Mouse (Mus musculus): ENCODE data around the gene Mtf2. TPM values are rescaled to one million over a fixed set of nuclear protein-coding genes. Genes with fewer than 3 reads are reported as not detected.
"Not testable (repeated sequence)": the region's sequence is repeated elsewhere in the genome, so short reads cannot be mapped to it uniquely, and the experiment has no call there.

Gene Mtf2
- total RNA-seq, 2 experiments from 2014 or later: 46.3 to 48.1 TPM

DNA sequence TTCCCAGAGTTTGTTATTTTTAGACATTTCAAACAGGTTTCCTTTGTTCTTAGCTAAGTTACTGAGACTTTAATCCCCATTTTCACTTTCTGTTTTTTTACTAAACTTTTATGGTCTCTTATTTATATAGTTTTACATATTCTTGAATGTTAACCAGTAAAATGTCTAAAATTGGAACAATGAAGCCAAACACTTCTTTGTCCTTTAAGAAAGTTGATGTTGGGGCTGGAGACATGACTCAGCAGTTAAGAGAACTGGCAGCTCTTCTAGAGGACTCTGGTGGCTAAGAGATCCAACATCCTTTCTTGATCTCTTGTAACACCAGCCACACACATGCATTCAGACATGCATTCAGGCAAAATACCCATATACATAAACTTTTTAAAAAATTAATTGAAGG, 14.1 kb downstream of the Mtf2 start:
- DNase-seq (ENCODE audit: low spot score in 2 of 2): no peak

DNA sequence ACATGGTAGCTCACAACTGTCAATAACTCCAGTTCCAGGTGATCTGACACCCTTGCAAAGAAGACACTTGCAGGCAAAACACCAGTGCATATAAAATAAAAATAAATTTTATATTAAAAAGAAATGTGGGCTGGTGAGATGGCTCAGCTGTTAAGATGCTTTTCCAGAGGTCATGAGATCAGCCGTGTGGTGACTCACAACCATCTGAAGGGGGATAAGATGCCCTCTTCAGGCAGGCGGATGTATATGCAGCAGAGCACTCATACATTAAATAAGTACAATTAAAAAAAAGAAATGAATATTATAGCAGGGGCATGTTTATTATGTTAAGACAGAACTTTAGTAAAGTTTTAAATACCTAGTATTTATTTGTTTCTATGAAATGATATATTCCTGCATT, 16.9 kb downstream of the Mtf2 start:
- DNase-seq (ENCODE audit: low spot score in 2 of 2): no peak

DNA sequence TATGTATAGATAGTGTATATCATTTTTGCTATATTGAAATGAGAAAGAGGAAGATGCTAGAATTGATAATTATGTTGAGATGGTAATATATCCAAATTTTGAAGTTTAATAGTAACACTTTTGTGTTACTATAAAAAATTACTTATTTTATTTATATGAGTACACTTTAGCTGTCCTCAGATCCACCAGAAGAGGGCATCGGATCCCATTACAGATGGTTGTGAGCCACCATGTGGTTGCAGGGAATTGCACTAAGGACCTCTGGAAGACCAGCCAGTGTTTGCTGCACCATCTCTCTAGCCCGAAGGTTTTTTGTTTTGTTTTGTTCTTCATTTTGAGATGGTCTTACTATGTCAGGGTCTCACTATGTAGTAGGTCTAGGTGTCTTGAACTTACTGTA, 20.0 kb downstream of the Mtf2 start:
- no peak for DNase-seq (ENCODE audit: low spot score in 2 of 2)

DNA sequence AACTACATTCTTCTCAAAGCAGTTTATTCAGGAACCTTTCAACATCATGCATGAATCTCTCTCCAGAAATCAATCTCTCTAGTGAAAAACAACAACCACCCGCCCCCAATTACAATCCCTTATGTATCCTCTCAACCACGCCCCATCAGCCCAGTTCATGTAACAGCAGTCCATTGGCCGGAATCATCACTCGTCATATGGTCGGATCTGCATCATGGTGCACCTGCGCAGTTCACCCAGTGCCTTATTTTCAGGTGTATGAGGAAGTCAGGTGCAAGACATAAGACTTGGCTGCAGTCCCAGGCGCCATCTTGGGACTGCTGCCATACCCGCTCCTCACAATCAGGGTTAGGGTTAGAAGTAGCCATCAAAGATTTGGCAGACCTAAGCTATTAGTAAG, 27.3 kb downstream of the Mtf2 start:
- DNase-seq (ENCODE audit: low spot score in 2 of 2): not testable (repeated sequence)

DNA sequence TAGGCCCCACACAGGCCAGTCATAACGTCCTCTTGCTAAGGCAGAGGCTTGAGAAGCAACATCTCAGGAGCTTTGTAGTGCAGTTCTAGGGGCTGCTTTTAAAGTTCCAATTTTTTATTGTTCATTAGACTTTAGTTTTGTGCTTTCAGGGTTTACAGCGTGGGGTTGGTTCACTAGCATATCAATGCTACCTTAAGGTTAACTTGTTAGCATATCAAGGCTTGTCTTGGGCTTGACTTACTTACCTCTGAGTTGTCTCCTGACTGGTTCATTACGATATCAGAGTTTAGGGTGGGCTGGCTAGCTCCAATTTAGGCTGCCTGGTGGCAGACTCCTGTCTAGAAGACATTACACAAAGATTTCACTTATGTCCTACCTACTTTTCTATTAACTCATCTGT, 32.2 kb downstream of the Mtf2 start:
- no peak for DNase-seq (ENCODE audit: low spot score in 2 of 2)

DNA sequence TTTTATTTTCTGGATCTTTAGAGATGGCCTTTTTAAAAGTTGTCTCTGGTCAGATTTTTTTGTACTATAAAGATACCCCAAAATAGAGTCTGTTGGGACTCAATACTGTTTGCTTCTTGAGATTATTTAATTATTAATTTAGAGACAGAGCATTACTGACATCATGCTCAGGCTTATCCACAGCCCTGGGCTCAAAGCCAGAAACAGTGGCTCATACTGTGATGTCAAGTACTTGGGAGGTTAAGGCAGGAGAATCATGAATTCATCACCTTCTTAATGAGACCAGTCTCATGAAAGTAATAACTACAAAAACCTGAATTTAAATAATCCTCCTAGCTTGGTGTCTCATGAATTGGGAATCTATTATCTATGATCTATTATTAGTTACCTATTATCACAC, 34.7 kb downstream of the Mtf2 start:
- DNase-seq (ENCODE audit: low spot score in 2 of 2): no peak

DNA sequence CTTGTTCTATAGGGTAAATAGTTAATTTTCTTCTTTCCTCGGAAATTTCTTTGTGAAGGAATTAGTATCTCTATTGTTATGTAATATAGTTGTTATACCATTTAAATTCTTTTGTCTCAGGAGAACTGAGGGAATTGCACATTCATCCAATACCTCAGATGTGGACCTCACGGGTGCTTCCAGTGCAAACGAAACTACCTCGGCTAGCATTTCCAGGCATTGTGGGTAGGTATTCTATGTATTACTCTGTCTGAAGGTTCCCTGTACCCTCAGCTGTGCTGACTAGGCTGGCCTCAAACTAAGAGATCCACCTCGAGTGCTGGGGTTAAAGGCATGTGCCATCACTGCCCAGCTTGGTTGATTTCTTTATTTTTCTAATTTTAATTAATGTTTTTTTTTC, 38.8 kb downstream of the Mtf2 start:
- no peak for DNase-seq (ENCODE audit: low spot score in 2 of 2)

DNA sequence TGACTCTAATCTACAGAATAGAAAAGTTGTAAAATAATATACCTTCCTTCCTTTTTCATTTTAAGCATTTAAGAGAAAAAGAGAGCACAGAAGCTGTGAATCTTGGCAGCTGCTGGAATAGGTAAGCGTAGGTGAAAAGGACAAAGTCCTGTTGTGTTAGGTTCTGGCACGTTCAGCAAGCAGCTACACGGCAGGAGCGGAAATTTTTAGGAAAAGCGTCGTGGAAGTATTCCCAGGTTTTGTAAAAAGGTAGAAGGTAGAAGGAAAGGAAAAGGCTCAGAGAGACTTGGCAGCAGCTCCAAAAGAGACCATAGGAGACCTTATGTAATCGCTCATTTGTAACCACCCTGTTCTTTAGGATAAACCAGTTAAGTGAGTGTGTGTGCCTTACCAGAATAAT, 43.9 kb downstream of the Mtf2 start:
- no peak for DNase-seq (ENCODE audit: low spot score in 2 of 2)

DNA sequence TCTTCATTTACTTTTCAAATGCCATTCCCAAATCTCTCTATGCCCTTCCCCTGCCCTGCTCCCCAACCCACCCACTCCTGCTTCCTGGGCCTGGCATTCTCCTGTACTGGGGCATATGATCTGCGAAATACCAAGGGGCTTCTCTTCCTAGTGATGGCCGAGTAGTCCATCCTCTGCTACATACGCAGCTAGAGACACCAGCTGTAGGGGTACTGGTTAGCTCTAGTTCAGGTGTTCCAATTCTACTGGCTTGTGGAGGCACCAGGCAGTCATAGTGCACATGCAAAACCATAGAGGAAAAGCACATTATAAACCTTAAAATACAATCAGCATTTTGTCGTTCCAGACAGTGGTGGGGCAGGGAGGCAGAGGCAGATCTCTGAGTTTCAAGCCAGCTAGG, 52.2 kb downstream of the Mtf2 start:
- DNase-seq (ENCODE audit: low spot score in 2 of 2): no peak

DNA sequence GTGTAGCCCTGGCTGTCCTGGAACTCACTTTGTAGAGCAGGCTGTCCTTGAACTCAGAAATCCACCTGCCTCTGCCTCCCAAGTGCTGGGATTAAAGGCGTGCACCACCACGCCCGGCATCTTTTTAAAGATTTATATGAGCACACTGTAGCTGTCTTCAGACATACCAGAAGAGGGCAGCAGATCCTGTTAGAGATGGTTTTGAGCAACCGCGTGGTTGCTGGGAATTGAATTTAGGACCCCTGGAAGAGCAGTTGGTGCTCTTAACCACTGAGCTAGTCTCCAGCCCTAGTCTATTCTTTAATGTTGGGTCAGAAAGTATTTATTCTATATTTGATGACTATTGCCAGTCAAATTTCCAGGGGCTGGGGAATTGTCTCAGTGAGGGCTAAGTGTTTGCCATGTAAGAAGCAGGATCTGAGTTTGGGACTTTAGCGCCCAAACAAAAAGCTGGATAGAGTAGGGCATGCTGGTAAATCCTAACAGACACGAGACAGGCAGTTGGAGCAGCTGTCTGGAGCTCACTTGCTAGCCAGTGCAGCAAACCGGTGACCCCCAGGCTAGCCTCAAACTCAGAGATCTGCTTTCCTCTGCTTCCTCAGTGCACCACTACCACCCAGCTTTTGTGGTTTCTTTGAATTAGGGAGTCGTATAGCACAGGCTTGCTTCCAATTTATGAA, 54.9 kb downstream of the Mtf2 start:
- DNase-seq (ENCODE audit: low spot score in 2 of 2): no peak

DNA sequence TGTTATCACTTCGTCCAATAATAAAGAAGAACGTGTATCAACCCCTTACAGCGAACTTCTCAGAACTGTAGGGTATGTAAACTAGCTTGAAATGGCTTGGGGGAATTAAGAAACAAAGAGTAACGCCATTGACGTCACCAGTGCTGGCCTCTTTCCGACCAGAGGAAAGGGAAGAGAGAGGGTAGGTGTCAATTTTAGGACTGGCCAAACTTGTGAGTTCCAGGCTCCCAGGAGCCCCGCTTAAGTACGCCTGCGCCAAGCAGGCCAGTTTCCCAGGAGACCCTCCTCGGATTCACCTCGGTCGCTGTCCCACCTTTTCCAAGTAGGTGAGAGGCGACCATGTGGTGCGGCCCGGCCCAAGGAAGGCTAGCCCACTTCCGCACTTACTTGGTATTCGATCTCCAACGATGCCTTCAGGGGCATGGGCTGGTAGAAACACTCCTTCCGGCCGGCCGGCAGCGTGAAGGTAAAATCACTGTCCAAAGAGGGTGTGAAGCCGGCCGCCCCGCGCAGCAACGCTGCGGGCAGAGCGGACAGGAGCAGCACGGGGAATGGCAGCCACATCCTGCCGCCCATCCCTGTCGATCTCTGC, 66.5 kb downstream of the Mtf2 start:
- no peak for DNase-seq (ENCODE audit: low spot score in 2 of 2)

DNA sequence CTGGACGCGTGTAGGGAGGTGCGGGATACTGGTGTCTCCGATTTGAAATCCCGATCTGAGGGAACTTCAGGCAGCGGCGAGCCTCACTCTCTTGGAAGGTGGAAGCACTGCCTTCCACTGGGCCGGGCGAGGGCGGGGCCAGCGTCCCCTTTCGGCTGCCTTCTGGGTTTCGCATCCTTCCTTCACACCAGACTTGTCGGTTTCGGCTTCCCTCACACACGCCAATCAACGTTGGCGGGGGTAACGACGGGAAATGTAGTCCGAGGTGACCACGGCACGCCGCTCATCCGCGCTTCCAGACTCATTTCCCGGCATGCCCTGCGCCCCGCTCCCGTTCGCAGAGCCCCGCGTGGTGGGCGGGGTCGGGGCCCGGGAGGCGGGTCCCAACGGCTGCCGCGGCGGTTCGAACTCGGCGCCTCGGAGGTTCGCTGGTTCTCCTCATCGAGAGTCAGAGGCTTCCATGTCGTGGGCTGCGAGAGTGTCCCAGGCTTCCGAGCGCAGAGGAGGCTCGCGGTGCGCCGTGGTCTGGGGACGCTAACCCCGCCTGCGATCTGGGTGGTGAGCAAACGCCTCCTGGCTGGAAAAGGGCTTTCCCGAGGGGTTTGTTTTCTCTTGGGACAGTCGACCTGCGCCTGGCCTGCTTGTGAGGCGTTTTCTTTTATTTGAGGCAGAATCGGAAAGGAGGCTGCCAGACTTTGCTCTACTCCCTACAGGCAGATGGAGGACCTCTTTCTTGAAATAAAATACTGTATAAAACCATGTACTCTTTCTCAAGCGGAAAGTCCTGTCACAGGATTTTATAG, 67.2 kb downstream of the Mtf2 start, which contains the start of the genes Tmed5 and Ccdc18:
Gene Tmed5, minus strand, starts transcription at position 180 of the 803 bp plus-strand sequence.
Gene Ccdc18, plus strand, starts transcription at position 435 of the 803 bp plus-strand sequence.
- DNase-seq (ENCODE audit: low spot score in 2 of 2): peak; percentile 97 to 98

DNA sequence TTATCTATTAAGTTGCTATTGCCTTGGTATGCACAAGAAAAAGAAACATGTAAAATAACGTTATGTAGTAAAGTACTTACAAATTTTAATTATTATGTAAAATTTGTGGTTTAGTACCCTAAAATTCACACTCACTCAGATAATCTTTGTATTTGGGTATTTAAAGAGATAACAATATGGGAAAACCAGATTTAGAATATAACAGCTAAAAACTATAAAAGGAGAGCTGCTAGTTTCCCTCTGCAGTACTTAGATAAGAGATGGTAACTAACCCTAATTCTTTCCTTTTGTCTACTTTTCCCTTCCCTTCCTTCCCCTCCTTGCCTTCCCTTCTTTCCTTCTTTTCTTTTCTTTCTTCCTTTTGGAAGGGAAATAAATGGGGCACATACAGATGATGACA, 87.1 kb downstream of the Mtf2 start:
- DNase-seq (ENCODE audit: low spot score in 2 of 2): no peak

Other genes starting within 250 kb of the Mtf2 start
- not detected for gene Ube2d2b, start 235.6 kb upstream of the Mtf2 start, total RNA-seq (2021)
- gene Evi5, start 190.6 kb upstream of the Mtf2 start, total RNA-seq (2021): 10 to 100 TPM; 62.7 to 65.5 TPM
- 10 to 100 TPM; 59.0 to 59.2 TPM for gene Rpl5, start 165.2 kb upstream of the Mtf2 start, total RNA-seq (2021)
- 10 to 100 TPM; 28.3 to 35.2 TPM for gene Fam69a, start 78.6 kb upstream of the Mtf2 start, total RNA-seq (2021)
- gene Tmed5, start 66.9 kb downstream of the Mtf2 start, total RNA-seq (2021): 10 to 100 TPM; 25.1 to 29.3 TPM
- gene Ccdc18, start 67.2 kb downstream of the Mtf2 start, total RNA-seq (2021): 1 to 10 TPM; 1.1 to 1.4 TPM
- 10 to 100 TPM; 45.5 to 46.0 TPM for gene Dr1, start 203.2 kb downstream of the Mtf2 start, total RNA-seq (2021)
- gene Pigg, start 246.9 kb downstream of the Mtf2 start, total RNA-seq (2021): 10 to 100 TPM; 11.3 to 12.2 TPM

Data from layer of hippocampus, adult 18-20 months (tissue).